Mouse (Mus musculus): Measurements from ENCODE around the gene Nppc. TPM values are rescaled to one million over a fixed set of nuclear protein-coding genes. Genes with fewer than 3 reads are reported as not detected.
A peak's percentile ranks its signal among the peaks of the same experiment; 100 is the strongest.

The Nppc gene
- polyA plus RNA-seq, 1 experiment from 2014 or later, result 18.1 TPM

DNA sequence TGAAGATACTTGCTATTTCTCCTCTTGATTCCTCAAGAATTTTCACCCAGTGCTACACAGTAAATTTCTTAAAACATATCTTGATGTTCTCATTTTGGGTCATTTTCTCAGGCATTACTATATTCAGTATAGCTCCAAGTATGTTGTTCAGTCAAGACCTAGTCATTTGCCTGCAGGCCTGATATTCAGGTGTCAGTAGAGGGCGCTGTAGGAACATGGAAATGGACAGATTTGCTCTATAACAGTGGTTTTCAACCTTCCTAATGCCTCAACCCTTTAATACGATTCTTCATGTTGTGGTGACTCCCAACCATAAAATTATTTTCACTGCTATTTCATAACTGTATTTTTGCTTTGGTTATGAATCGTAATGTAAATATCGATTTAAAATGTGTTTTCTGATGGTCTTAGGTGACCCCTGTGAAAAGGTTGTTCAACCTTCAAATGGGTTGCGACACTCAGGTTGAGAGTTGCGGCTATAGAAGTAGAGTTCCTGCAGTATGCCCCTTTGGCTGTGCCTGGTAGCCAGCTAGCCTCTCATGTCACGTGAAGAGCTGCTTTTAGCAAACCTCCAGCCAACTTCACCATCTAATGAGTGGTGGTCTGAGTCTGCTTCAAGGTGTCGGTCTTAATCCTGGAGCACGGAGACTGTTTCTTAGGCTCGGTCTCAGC lies 51.8 kb downstream of the Nppc start:
- H3K4me2 ChIP-seq (replicated peaks), result no peak overlapping the region
- no peaks in the 10 kb centered on the region for H3K36me3 ChIP-seq (replicated peaks; ENCODE audit: control insufficient read depth, insufficient read depth)
- H3K27ac ChIP-seq, result no peak overlapping the region
- H3K4me3 ChIP-seq (replicated peaks; ENCODE audit: low read length), result no peak overlapping the region
- no peaks in the 10 kb centered on the region for H3K9me3 ChIP-seq (ENCODE audit: control insufficient read depth, low read length)
- no peaks in the 10 kb centered on the region for H3K27me3 ChIP-seq (ENCODE audit: control insufficient read depth, insufficient read depth, low read length)
- WGBS, result 61% methylated on average over 10 of the region's 10 CpGs
- DNase-seq (ENCODE audit: low spot score), result peak; percentile 94
- H3K4me1 ChIP-seq (replicated peaks; ENCODE audit: control insufficient read depth, insufficient read depth, low read length), result no peaks in the 10 kb centered on the region
- H3K9ac ChIP-seq, result no peak overlapping the region
- ATAC-seq (ENCODE audit: low FRiP score), result peak; percentile 63; the same call in 1 of the 2 replicates

Small RNAs within 50 kb of the gene (microRNA-seq; reads per million reads assigned to microRNA genes)
- gene Gm22955, result not detected

Other genes with a start within 250 kb of the Nppc start
- gene Nmur1, start 244.3 kb downstream of the Nppc start, polyA plus RNA-seq (2014; fragmentation: Nextera tagmentation; extraction: Ambion mirVana), result not detected in 2 replicates
- not detected in 2 replicates for gene Tex44, start 244.2 kb downstream of the Nppc start, polyA plus RNA-seq (2014; fragmentation: Nextera tagmentation; extraction: Ambion mirVana)
- 1,567 and 1,692 TPM in 2 replicates for gene Ptma, start 143.8 kb downstream of the Nppc start, polyA plus RNA-seq (2014; fragmentation: Nextera tagmentation; extraction: Ambion mirVana)
- gene Pde6d, start 87.9 kb downstream of the Nppc start, polyA plus RNA-seq (2014; fragmentation: Nextera tagmentation; extraction: Ambion mirVana), result 96.6 and 112 TPM in 2 replicates
- 50.5 and 55.3 TPM in 2 replicates for gene Cops7b, start 87.7 kb downstream of the Nppc start, polyA plus RNA-seq (2014; fragmentation: Nextera tagmentation; extraction: Ambion mirVana)
- gene Dis3l2, start 33.2 kb upstream of the Nppc start, polyA plus RNA-seq (2014; fragmentation: Nextera tagmentation; extraction: Ambion mirVana), result 38.5 and 38.9 TPM in 2 replicates